Mouse (Mus musculus): ENCODE measurements around the gene Slc25a36. TPM values are rescaled to one million over a fixed set of nuclear protein-coding genes. Genes with fewer than 3 reads are reported as not detected.

Slc25a36 gene
- polyA plus RNA-seq, 1 experiment from 2014 or later = 98.3 TPM

GRCm38 (mm10) chr9:97111506-97111905, 549 bp upstream of the Slc25a36 start:
- peak overlapping the region; percentile 93 for H3K27ac ChIP-seq (ENCODE audit: poor library complexity, severe bottlenecking)
- H3K4me1 ChIP-seq (replicated peaks) = peaks cover 27% of the 10 kb centered on the region
- H3K4me2 ChIP-seq = peak overlapping the region; percentile 67
- H3K36me3 ChIP-seq = peaks cover 4% of the 10 kb centered on the region
- H3K4me3 ChIP-seq = peak overlapping the region; percentile 73
- H3K27me3 ChIP-seq (replicated peaks) = no peaks in the 10 kb centered on the region
- WGBS = 4% methylated on average over 6 of the region's 6 CpGs
- peaks cover 2% of the 10 kb centered on the region; the same call in 1 of the 2 replicates for H3K9me3 ChIP-seq (replicated peaks)
- H3K9ac ChIP-seq = peak overlapping the region; percentile 56
- ATAC-seq (ENCODE audit: insufficient number of reproducible peaks, low FRiP score) = no peak

- no peak overlapping the region for H3K4me2 ChIP-seq
- ATAC-seq (ENCODE audit: insufficient number of reproducible peaks, low FRiP score) = no peak
- WGBS = 88% methylated on average over 5 of the region's 5 CpGs
- H3K36me3 ChIP-seq = peaks cover 4% of the 10 kb centered on the region
- no peak overlapping the region for H3K9ac ChIP-seq
- H3K27me3 ChIP-seq (replicated peaks) = no peaks in the 10 kb centered on the region
- peaks cover 27% of the 10 kb centered on the region for H3K4me1 ChIP-seq (replicated peaks)
- H3K9me3 ChIP-seq (replicated peaks) = no peaks in the 10 kb centered on the region
- H3K27ac ChIP-seq (ENCODE audit: poor library complexity, severe bottlenecking) = no peak overlapping the region
- H3K4me3 ChIP-seq = no peak overlapping the region
Observed at GRCm38 (mm10) chr9:97106481-97107160, 4.3 kb downstream of the Slc25a36 start.

- Histone ChIP-seq H3K9me3 (replicated peaks) (no peaks in the 10 kb centered on the region), H3K4me1 (replicated peaks) (peaks cover 27% of the 10 kb centered on the region), H3K27ac (ENCODE audit: poor library complexity, severe bottlenecking) (no peak overlapping the region), H3K27me3 (replicated peaks) (no peaks in the 10 kb centered on the region), H3K36me3 (peaks cover 4% of the 10 kb centered on the region), H3K9ac (no peak overlapping the region), H3K4me3 (no peak overlapping the region), H3K4me2 (no peak overlapping the region)
- WGBS = 84% methylated on average over 2 of the region's 2 CpGs
- no peak for ATAC-seq (ENCODE audit: insufficient number of reproducible peaks, low FRiP score)
Observed at GRCm38 (mm10) chr9:97105400-97105985, 5.5 kb downstream of the Slc25a36 start.

- 81% methylated on average over 2 of the region's 2 CpGs for WGBS
- ATAC-seq (ENCODE audit: insufficient number of reproducible peaks, low FRiP score) = no peak
Observed at GRCm38 (mm10) chr9:97103376-97104061, 7.4 kb downstream of the Slc25a36 start.

GRCm38 (mm10) chr9:97098985-97099384, 12.0 kb downstream of the Slc25a36 start:
- WGBS = 64% methylated on average over 4 of the region's 4 CpGs
- no peaks in the 10 kb centered on the region for H3K9me3 ChIP-seq (replicated peaks)
- H3K27me3 ChIP-seq (replicated peaks) = no peaks in the 10 kb centered on the region
- H3K9ac ChIP-seq = no peak overlapping the region
- H3K4me3 ChIP-seq = no peak overlapping the region
- H3K27ac ChIP-seq (ENCODE audit: poor library complexity, severe bottlenecking) = no peak overlapping the region
- ATAC-seq (ENCODE audit: insufficient number of reproducible peaks, low FRiP score) = no peak
- H3K4me2 ChIP-seq = no peak overlapping the region
- peaks cover 8% of the 10 kb centered on the region for H3K4me1 ChIP-seq (replicated peaks)
- H3K36me3 ChIP-seq = peaks cover 39% of the 10 kb centered on the region

More at GRCm38 (mm10) chr9:97103376-97104061, 7.4 kb downstream of the Slc25a36 start:
- Histone ChIP-seq H3K9ac (no peak overlapping the region), H3K27me3 (replicated peaks) (no peaks in the 10 kb centered on the region), H3K4me2 (no peak overlapping the region), H3K4me1 (replicated peaks) (peaks cover 17% of the 10 kb centered on the region), H3K4me3 (no peak overlapping the region), H3K36me3 (peaks cover 11% of the 10 kb centered on the region), H3K9me3 (replicated peaks) (no peaks in the 10 kb centered on the region), H3K27ac (ENCODE audit: poor library complexity, severe bottlenecking) (no peak overlapping the region)

GRCm38 (mm10) chr9:97096180-97096579, 14.8 kb downstream of the Slc25a36 start:
- Histone ChIP-seq H3K4me3 (no peak overlapping the region), H3K27ac (ENCODE audit: poor library complexity, severe bottlenecking) (no peak overlapping the region), H3K9ac (no peak overlapping the region), H3K36me3 (peaks cover 53% of the 10 kb centered on the region), H3K4me1 (replicated peaks) (no peaks in the 10 kb centered on the region), H3K9me3 (replicated peaks) (no peaks in the 10 kb centered on the region), H3K27me3 (replicated peaks) (no peaks in the 10 kb centered on the region), H3K4me2 (no peak overlapping the region)
- WGBS = 91% methylated on average over 1 of the region's 1 CpGs
- ATAC-seq (ENCODE audit: insufficient number of reproducible peaks, low FRiP score) = no peak

- no peaks in the 10 kb centered on the region for H3K4me1 ChIP-seq (replicated peaks)
- H3K4me3 ChIP-seq = no peak overlapping the region
- H3K9ac ChIP-seq = no peak overlapping the region
- no peak overlapping the region for H3K27ac ChIP-seq (ENCODE audit: poor library complexity, severe bottlenecking)
- H3K36me3 ChIP-seq = peaks cover 33% of the 10 kb centered on the region
- ATAC-seq (ENCODE audit: insufficient number of reproducible peaks, low FRiP score) = no peak
- no peaks in the 10 kb centered on the region for H3K27me3 ChIP-seq (replicated peaks)
- H3K9me3 ChIP-seq (replicated peaks) = no peaks in the 10 kb centered on the region
- no peak overlapping the region for H3K4me2 ChIP-seq
Observed at GRCm38 (mm10) chr9:97087850-97088249, 23.1 kb downstream of the Slc25a36 start.

GRCm38 (mm10) chr9:97084628-97085027, 26.3 kb downstream of the Slc25a36 start:
- H3K36me3 ChIP-seq = peaks cover 45% of the 10 kb centered on the region
- H3K4me3 ChIP-seq = no peak overlapping the region
- 88% methylated on average over 2 of the region's 2 CpGs for WGBS
- H3K9me3 ChIP-seq (replicated peaks) = no peaks in the 10 kb centered on the region
- no peak overlapping the region for H3K4me2 ChIP-seq
- no peak for ATAC-seq (ENCODE audit: insufficient number of reproducible peaks, low FRiP score)
- no peaks in the 10 kb centered on the region for H3K4me1 ChIP-seq (replicated peaks)
- H3K27ac ChIP-seq (ENCODE audit: poor library complexity, severe bottlenecking) = no peak overlapping the region
- H3K27me3 ChIP-seq (replicated peaks) = no peaks in the 10 kb centered on the region
- no peak overlapping the region for H3K9ac ChIP-seq

- H3K27ac ChIP-seq (ENCODE audit: poor library complexity, severe bottlenecking) = no peak overlapping the region
- no peak overlapping the region for H3K9ac ChIP-seq
- ATAC-seq (ENCODE audit: insufficient number of reproducible peaks, low FRiP score) = no peak
- peaks cover 50% of the 10 kb centered on the region for H3K36me3 ChIP-seq
- H3K9me3 ChIP-seq (replicated peaks) = no peaks in the 10 kb centered on the region
- WGBS = 81% methylated on average over 4 of the region's 4 CpGs
- no peaks in the 10 kb centered on the region for H3K27me3 ChIP-seq (replicated peaks)
- H3K4me3 ChIP-seq = no peak overlapping the region
- H3K4me1 ChIP-seq (replicated peaks) = no peaks in the 10 kb centered on the region
- H3K4me2 ChIP-seq = no peak overlapping the region
Observed at GRCm38 (mm10) chr9:97081106-97081862, 29.7 kb downstream of the Slc25a36 start.

GRCm38 (mm10) chr9:97069911-97070310, 41.0 kb downstream of the Slc25a36 start:
- H3K27me3 ChIP-seq (replicated peaks) = no peaks in the 10 kb centered on the region
- H3K27ac ChIP-seq (ENCODE audit: poor library complexity, severe bottlenecking) = no peak overlapping the region
- no peak overlapping the region for H3K9ac ChIP-seq
- 80% methylated on average over 5 of the region's 5 CpGs for WGBS
- H3K36me3 ChIP-seq = peaks cover 21% of the 10 kb centered on the region
- H3K4me1 ChIP-seq (replicated peaks) = 0 out of 2 replicates have a peak, but pooled peaks cover 3% of the 10 kb centered on the region
- no peak overlapping the region for H3K4me3 ChIP-seq
- H3K4me2 ChIP-seq = no peak overlapping the region
- ATAC-seq (ENCODE audit: insufficient number of reproducible peaks, low FRiP score) = no peak
- no peaks in the 10 kb centered on the region for H3K9me3 ChIP-seq (replicated peaks)

- Histone ChIP-seq H3K27ac (ENCODE audit: poor library complexity, severe bottlenecking) (no peak overlapping the region), H3K4me1 (replicated peaks) (0 out of 2 replicates have a peak, but pooled peaks cover 3% of the 10 kb centered on the region), H3K4me3 (no peak overlapping the region), H3K9me3 (replicated peaks) (no peaks in the 10 kb centered on the region), H3K36me3 (peaks cover 19% of the 10 kb centered on the region), H3K27me3 (replicated peaks) (no peaks in the 10 kb centered on the region), H3K9ac (no peak overlapping the region), H3K4me2 (no peak overlapping the region)
- WGBS = 89% methylated on average over 5 of the region's 5 CpGs
- ATAC-seq (ENCODE audit: insufficient number of reproducible peaks, low FRiP score) = no peak
Observed at GRCm38 (mm10) chr9:97069466-97069865, 41.5 kb downstream of the Slc25a36 start.
